Mouse (Mus musculus): Measurements from ENCODE around the gene Cpn1.

GRCm38 (mm10) chr19:43992464-43992863 lies 6.1 kb upstream of the Cpn1 start:
- TF ChIP-seq ZKSCAN1 (IDR thresholded peaks at IDR 0.05; ENCODE audit: low read depth, low read length) (no peak), POLR2A (IDR thresholded peaks at IDR 0.05; ENCODE audit: control insufficient read depth in 1 of 2, insufficient read depth in 1 of 2, low read depth in 1 of 2, low read length in 2 of 2, poor library complexity in 1 of 2) (no peak), USF1 (IDR thresholded peaks at IDR 0.05; ENCODE audit: low read depth, low read length) (no peak), MAFK (IDR thresholded peaks at IDR 0.05; ENCODE audit: borderline replicate concordance, low read depth, low read length) (no peak), EP300 (IDR thresholded peaks at IDR 0.05; ENCODE audit: low read depth in 1 of 2, low read length in 2 of 2) (no peak), E2F4 (IDR thresholded peaks at IDR 0.05; ENCODE audit: borderline replicate concordance, low read depth, low read length) (no peak), CTCF (IDR thresholded peaks at IDR 0.05 in 2 of 3, conservative IDR thresholded peaks at IDR 0.05 in 1 of 3; ENCODE audit: control insufficient read depth in 1 of 3, insufficient read depth in 1 of 3, low read depth in 2 of 3, low read length in 3 of 3, poor library complexity in 1 of 3, severe bottlenecking in 1 of 3) (no peak), POLR2AphosphoS5 (IDR thresholded peaks at IDR 0.05; ENCODE audit: borderline replicate concordance, low read depth, low read length) (no peak), GATA1 (IDR thresholded peaks at IDR 0.05; ENCODE audit: low read depth, low read length) (no peak), NRF1 (IDR thresholded peaks at IDR 0.05; ENCODE audit: insufficient read depth, low read depth, low read length, poor library complexity, severe bottlenecking) (no peak), ELF1 (IDR thresholded peaks at IDR 0.05; ENCODE audit: low read depth, low read length) (no peak), USF2 (IDR thresholded peaks at IDR 0.05; ENCODE audit: borderline replicate concordance in 1 of 2, insufficient read depth in 1 of 2, low read depth in 1 of 2, low read length in 2 of 2) (no peak), JUND (IDR thresholded peaks at IDR 0.05; ENCODE audit: low read depth, low read length) (no peak)

All from MEL (cell line).